Mouse (Mus musculus) adrenal gland, adult 2 months (tissue): ENCODE data around the gene Mbd3. TPM values are rescaled to one million over a fixed set of nuclear protein-coding genes. Genes with fewer than 3 reads are reported as not detected.
A peak's percentile ranks its signal among the peaks of the same experiment; 100 is the strongest.

Source experiments
- DNase-seq: peaks from one replicate; pipeline ENCODE4 v3.0.0; 2021
- polyA plus RNA-seq: library from polyadenylated mRNA; depleted of rRNA; stranded (reverse); fragments of >200 nt; gene quantifications from 2 replicates; pipeline ENCODE4 v1.2.3, GENCODE M21; 2012
- total RNA-seq, 2 experiments: library from RNA; stranded (reverse); gene quantifications; 2 replicates each; pipeline ENCODE4 v1.2.3; 2021

The Mbd3 gene
- total and polyA plus RNA-seq, 3 experiments, result 125 to 165 (median 146) TPM

DNA sequence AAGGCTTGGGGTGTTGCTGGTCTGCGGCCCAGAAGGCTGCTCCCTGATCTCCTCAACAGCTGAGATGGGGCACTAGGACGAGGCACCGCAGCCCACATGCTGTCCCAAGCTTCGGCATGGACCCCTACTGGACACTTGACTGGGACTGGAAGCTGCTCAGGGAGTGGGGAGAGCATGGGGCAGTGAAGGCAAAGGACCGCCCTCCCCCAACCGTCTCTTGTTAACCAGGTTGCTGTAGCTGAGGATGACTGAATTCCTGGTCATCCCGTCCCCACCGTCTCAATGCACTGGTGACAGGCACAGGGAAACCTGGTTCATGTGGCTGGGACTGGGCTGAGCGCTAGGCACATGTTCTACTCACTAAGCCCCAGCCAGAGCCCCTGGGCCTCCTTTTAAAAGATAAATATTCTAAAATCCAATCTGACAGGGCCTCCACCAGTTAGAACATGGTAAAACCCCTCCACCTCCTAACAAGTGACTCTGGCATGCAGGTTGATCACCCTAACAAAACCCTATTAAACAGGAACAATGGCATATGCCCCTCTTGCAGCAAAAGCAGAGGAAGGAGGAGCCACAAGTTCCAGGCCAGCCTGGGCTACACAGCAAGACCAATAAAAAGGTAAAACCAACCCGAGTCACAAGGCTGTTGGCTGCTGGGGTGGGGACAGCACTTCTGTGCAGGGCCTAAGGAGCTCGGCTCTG is 2.4 kb downstream of the Mbd3 start:
- no peak for DNase-seq

DNA sequence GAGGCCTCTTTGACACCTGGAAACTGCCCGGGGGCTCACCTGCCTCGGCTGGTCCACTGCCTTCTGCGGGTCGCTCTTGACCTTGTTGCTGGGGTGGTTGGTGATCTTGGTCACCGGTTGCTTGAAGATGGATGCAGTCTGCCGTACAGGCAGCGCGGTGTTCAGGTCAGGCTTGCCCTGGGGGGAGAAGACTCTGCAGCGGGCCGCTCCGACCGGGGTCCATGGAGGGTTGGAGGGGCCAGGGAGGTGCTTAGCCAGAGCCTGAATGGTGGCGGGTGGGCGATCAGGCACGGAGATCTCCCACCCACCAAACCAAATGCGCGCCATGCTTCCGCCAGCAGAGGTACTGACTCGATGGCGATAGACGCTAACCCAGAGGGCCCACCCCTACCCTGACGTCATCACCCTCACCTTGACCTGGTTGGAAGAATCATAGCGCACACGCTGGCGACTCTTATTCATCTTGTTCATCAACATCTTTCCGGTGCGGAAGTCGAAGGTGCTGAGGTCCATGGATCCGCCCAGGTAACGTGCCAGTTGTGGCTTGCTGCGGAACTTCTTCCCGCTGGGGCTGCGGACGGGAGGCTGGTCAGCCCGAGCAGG is 4.2 kb downstream of the Mbd3 start:
- DNase-seq, result no peak

GRCm38 (mm10) chr10:80392687-80393086 is 6.7 kb downstream of the Mbd3 start:
- no peak for DNase-seq

GRCm38 (mm10) chr10:80390697-80391096 is 8.7 kb downstream of the Mbd3 start:
- no peak for DNase-seq

- DNase-seq, result peak; percentile 33
Measured at GRCm38 (mm10) chr10:80389185-80389708, 10.1 kb downstream of the Mbd3 start.

DNA sequence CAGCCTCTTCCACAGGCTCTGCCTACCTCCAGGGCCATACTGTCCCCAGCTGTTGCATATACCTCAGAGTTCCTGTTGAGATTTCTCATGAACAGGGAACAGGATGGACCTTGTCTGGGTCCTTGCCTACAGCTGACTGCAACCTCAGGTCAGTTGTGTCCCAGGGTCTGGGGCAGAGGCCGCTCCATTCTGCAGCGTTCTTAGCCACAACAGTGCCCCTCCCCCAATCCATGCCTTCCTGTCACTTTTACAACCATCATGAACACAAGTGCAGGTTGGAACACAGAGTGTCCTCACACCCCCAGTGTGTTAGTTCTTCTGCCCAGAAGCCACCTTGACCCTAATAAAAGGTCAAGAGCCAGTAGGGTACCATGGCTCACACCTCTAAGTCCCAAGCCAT is 10.6 kb downstream of the Mbd3 start:
- DNase-seq, result no peak

DNA sequence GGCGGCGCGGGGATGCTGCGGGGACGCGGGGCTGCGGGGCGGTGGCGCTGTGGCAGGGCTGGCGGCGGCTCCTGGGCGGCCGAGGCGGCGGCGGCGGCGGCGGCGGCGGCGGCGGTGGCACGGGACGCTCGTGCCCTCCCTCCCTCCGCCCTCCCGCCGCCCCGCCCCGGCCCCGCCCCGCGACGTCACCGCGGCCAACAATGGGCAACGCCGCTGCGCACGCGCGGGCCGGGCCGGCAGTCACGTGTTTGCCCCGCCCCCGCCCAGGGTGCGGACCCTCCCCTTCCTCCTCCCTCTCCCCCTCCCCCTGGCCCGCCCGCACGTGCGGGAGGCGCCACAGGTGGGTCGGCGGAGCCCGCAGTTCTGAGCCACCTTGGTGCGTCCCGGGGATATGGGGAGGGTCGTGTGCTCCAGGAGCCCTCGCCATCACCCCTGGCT is 11.8 kb downstream of the Mbd3 start, which contains the start of gene Mex3d:
TSS of gene Mex3d (minus strand) at position 138 of the 438 bp plus-strand sequence.
- peak; percentile 93 for DNase-seq

- peak; percentile 56 for DNase-seq
Measured at GRCm38 (mm10) chr10:80386735-80387471, 12.4 kb downstream of the Mbd3 start.

DNA sequence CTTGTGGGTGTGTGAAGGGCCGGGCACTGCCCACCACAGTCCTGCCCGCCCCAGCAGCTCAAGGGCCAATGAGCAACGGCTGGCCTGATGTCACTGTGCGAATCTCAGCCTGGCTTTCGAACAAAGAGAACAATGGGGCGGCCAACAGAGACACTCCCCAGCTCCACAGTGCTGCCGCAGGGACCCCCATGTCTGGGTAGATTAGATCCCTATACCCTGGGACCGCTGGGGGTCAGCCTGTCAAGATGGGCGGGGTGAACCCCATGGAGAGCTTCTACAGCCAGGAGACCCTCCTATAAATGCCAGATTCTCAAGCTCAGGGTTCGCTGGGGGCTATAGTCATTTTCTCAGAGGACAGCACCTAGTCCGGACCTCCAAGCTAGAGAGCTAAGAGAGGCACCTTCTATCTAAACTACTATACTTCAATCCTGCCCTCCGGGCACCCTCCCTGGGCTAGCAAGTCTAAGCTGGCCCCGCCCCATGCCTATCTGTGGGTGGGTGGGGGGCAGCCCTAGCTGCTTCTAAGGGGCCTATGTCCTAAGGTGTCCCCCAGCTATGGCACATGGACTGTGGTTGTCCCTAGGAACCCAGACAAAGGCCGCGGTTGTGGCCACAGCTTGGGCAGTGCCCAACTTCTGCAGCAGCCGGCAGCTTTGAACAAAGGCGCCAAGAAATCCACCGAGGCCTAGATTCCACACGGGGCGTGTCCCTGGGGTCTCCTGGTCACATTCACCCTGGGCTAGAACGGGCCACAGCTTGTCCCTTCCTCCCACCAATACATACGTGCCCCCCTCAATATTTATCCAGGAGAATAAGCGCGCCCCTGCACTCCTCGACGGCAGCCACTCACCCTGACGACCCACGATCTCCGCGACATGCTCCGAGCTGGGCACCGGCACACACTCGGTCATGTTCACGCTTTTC is 13.3 kb downstream of the Mbd3 start:
- peak; percentile 64 for DNase-seq

- DNase-seq, result peak; percentile 67
Measured at GRCm38 (mm10) chr10:80385310-80385709, 14.0 kb downstream of the Mbd3 start.

DNA sequence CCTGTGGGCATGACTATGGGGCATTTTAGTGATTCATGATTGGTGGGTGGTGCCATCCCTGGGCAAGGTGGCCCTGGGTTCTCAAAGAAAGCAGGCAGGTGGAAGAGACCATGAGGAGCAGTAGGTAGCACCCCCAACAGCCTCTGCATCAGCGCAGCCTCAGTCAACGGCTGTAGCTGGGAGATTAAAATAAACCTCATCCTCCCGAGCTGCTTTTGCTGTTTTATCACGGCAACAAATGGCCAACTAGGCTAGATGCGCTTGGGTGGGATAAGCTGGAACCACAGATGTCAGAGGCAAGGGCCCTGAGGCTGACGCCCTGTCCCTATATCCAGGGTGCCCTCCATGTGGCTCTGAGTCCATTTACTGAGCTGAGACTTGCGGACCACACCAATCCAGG is 14.6 kb downstream of the Mbd3 start:
- DNase-seq, result no peak

DNA sequence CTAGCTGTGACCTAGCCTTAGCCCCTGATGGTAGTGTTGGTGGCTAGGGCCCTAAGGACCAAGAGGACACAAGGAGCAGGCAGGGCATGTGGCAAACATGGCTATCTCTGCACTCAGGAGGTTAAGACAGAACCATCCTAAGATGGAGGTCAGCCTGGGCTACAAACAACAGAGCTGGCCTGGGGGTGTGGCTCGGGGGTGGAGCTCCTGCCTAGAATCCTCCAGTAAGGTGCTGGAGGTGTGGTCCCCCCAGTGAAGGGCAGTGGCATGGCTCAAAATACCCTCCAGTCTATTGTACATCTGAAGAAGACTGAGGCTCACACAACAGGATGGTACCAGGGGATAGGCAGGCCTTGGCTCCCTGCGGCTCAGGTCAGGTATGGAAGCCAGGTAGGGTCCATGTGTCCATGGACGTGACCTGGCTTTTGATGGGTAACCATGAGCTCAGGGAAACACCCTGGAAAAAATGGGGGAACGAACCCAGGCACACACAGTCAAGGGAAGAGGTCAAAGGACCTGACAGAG is 15.2 kb downstream of the Mbd3 start:
- DNase-seq, result peak; percentile 41

DNA sequence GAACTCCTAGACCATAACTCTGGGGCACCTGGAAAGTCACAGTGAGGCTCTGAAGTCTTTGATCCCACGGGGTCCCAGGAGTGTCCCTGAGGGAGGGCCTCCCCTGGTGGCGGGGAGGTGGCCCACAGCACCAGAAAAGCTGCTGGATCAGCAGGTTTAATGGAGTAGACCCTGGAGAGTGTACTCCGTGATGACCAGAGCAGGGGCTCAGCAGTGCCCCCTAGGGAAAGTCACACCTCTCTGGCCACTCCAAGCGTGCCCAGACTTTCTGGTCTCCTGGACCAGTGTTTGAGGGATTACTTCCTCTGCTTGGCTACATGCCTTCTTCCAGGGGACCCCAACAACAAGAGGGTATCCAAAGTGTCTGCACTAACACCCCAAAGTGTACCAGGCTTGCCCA is 15.9 kb downstream of the Mbd3 start:
- peak; percentile 48 for DNase-seq

DNA sequence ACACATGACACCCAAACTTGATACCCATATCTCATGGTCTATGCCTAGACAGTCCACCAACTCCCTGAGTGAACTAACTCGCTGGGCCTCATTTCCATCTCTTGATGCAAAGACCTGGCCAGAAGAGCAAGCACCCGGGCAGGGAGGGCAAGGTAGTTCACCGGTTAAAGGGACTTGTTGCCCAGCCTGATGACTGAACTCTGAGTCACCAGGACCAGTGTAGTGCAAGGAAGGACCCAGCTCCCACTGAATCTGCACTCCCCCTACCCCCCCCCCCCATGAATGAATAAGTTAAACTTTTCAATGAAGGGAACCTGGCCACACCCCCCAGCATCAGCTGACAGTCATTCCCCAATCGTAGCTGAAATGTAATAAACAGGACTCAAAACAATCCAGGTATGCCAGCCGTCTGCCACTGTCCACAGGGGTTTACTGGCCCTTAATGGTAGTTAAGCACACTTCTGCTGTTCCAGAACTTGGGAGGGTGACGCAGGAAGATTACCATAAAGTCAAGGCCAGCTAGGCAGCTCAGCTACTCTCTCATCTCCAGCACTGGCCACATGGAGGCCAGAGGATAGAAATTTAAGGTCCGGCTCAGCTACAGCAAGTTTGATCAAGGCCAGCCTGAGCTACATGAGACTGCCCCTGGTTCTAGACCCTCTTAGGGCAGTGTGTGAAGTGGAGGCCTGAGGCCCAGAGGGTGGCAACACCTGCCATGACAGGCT is 16.5 kb downstream of the Mbd3 start:
- peak; percentile 70 for DNase-seq

GRCm38 (mm10) chr10:80377716-80378115 is 21.6 kb downstream of the Mbd3 start:
- no peak for DNase-seq

GRCm38 (mm10) chr10:80376160-80376559 is 23.2 kb downstream of the Mbd3 start:
- DNase-seq, result peak; percentile 89

DNA sequence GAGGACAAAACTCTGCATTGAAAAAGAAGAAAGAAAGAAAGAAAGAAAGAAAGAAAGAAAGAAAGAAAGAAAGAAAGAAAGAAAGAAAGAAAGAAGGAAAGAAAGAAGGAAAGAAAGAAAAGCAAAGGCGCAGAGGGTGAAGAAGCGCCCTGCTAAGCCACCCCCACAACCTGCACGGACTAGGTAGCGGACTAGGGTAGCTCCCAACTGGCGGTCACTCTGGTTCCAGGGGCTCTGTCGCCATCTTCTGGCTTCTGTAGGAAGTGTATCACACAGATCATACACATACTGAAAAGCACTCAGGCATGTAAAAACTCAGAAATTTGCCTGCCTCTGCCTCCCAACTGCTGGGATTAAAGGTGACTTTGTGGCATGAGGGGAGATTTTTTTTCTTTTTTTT is 25.3 kb downstream of the Mbd3 start:
- DNase-seq, result peak; percentile 83

GRCm38 (mm10) chr10:80372706-80373105 is 26.6 kb downstream of the Mbd3 start:
- no peak for DNase-seq

- DNase-seq, result no peak
Measured at GRCm38 (mm10) chr10:80371983-80372382, 27.4 kb downstream of the Mbd3 start.

GRCm38 (mm10) chr10:80371411-80371966 is 27.9 kb downstream of the Mbd3 start:
- DNase-seq, result no peak
